Mouse (Mus musculus) ES-E14 (cell line): ENCODE measurements at regions not wholly inside any gene's neighbourhood (a gene's known extent, or its start where the extent isn't known, plus 50 kb on each side); places are given as distances from the start of the nearest gene placed in this dataset.

Source experiments
- DNase-seq: peaks from one replicate; pipeline ENCODE4 v3.0.0-alpha.2; 2013; ENCODE audit warnings: low read depth, low spot score
- H3K27ac ChIP-seq: 2 replicates; pipeline ENCODE4 v1.5.1; 2012; ENCODE audit warnings: low read depth, mild to moderate bottlenecking, low read length, moderate library complexity, mixed read lengths; ENCODE audit not compliant: poor library complexity, insufficient read depth, severe bottlenecking
- H3K36me3 ChIP-seq: 2 replicates; pipeline ENCODE4 v1.6.1; 2012; ENCODE audit warnings: mild to moderate bottlenecking, low read length, moderate library complexity, mixed read lengths; ENCODE audit not compliant: control insufficient read depth, poor library complexity, insufficient read depth, severe bottlenecking
- H3K4me1 ChIP-seq, 2 experiments: fragments of 150-350 bp in 1 of 2; sonication (generic) in 1 of 2; 2 replicates each; pipeline ENCODE4 v1.6.1; 2012; ENCODE audit warnings: low read length in 2 of 2, mild to moderate bottlenecking in 1 of 2, mixed read lengths in 1 of 2; ENCODE audit not compliant: control insufficient read depth in 2 of 2, insufficient read depth in 2 of 2, poor library complexity in 1 of 2
- H3K4me3 ChIP-seq, 2 experiments: fragments of 150-350 bp in 1 of 2; sonication (generic) in 1 of 2; 2 replicates each; pipeline ENCODE4 v1.5.1; 2012; ENCODE audit warnings: low read length in 2 of 2, low read depth in 1 of 2, mild to moderate bottlenecking in 1 of 2, mixed read lengths in 1 of 2; ENCODE audit not compliant: insufficient read depth in 1 of 2, poor library complexity in 1 of 2, severe bottlenecking in 1 of 2
- H3K9ac ChIP-seq: 2 replicates; pipeline ENCODE4 v1.6.1; 2012; ENCODE audit warnings: low read depth, mild to moderate bottlenecking, low read length, mixed read lengths; ENCODE audit not compliant: poor library complexity, insufficient read depth, severe bottlenecking
- H3K9me3 ChIP-seq: fragments of 150-350 bp; sonication (generic); 2 replicates; pipeline ENCODE4 v1.6.1; 2012; ENCODE audit warnings: low read depth, mild to moderate bottlenecking, low read length; ENCODE audit not compliant: control insufficient read depth, insufficient read depth
- CHD2 ChIP-seq: IDR thresholded peaks from 2 replicates; pipeline ENCODE4 v1.6.1; 2014; ENCODE audit warnings: mild to moderate bottlenecking, low read depth, low read length, inconsistent platforms
- HCFC1 ChIP-seq: IDR thresholded peaks from 2 replicates; pipeline ENCODE4 v1.6.1; 2012; ENCODE audit warnings: low read length, inconsistent platforms, borderline replicate concordance; ENCODE audit not compliant: insufficient read depth
- MAFK ChIP-seq: IDR thresholded peaks from 2 replicates; pipeline ENCODE4 v1.6.1; 2014; ENCODE audit warnings: mild to moderate bottlenecking, low read depth, low read length, inconsistent platforms; ENCODE audit not compliant: insufficient read depth
- ZC3H11A ChIP-seq: IDR thresholded peaks from 2 replicates; pipeline ENCODE4 v1.6.1; 2012; ENCODE audit warnings: low read depth, mild to moderate bottlenecking, inconsistent platforms, low read length, borderline replicate concordance
- ZNF384 ChIP-seq: IDR thresholded peaks from 2 replicates; pipeline ENCODE4 v1.6.1; 2012; ENCODE audit warnings: low read depth, low read length, inconsistent platforms
- in situ Hi-C, 2 experiments: fragments of 600-800 bp; cut with MboI; formaldehyde crosslinking; loops; one replicate each; pipeline ENCODE4 v1.15.1; 2025; ENCODE audit warnings: low sequenced_read_pairs in 2 of 2, inconsistent platforms in 1 of 2; ENCODE audit not compliant: unreplicated experiment in 2 of 2

- Histone ChIP-seq H3K27ac (no peak overlapping the region), H3K4me3 (no peak overlapping the region), H3K4me1 (no peaks in the 10 kb centered on the region), H3K36me3 (no peaks in the 10 kb centered on the region), H3K9ac (no peak overlapping the region), H3K9me3 (no peaks in the 10 kb centered on the region)
- no peak for TF ChIP-seq ZNF384
- no peak for TF ChIP-seq CHD2
- TF ChIP-seq ZC3H11A: no peak
- no peak for TF ChIP-seq HCFC1
- in situ Hi-C loops: no loop called here
- no peak for DNase-seq
These were observed 223.9 kb downstream of the Bcl11b start for GRCm38 (mm10) chr12:107779306-107780057.

- DNase-seq: no peak
- in situ Hi-C loops: no loop called here
- Histone ChIP-seq H3K27ac (no peak overlapping the region), H3K4me3 (no peak overlapping the region), H3K9me3 (no peaks in the 10 kb centered on the region), H3K36me3 (no peaks in the 10 kb centered on the region), H3K9ac (no peak overlapping the region), H3K4me1 (no peaks in the 10 kb centered on the region)
- TF ChIP-seq HCFC1: no peak
- TF ChIP-seq CHD2: no peak
- no peak for TF ChIP-seq ZC3H11A
- TF ChIP-seq ZNF384: no peak
- no peak for TF ChIP-seq MAFK
These were observed 221.3 kb downstream of the Bcl11b start for GRCm38 (mm10) chr12:107782147-107782546.

- Histone ChIP-seq H3K9ac (no peak overlapping the region), H3K4me1 (no peaks in the 10 kb centered on the region), H3K36me3 (no peaks in the 10 kb centered on the region), H3K27ac (no peak overlapping the region), H3K4me3 (no peak overlapping the region), H3K9me3 (no peaks in the 10 kb centered on the region)
- TF ChIP-seq ZNF384: no peak
- TF ChIP-seq MAFK: no peak
- no peak for TF ChIP-seq CHD2
- TF ChIP-seq ZC3H11A: no peak
- TF ChIP-seq HCFC1: no peak
- DNase-seq: no peak
- in situ Hi-C loops: no loop called here
These were observed 219.6 kb downstream of the Bcl11b start for GRCm38 (mm10) chr12:107783831-107784230.

GRCm38 (mm10) chr12:107789818-107790217 is 213.6 kb downstream of the Bcl11b start:
- no peak for DNase-seq
- H3K36me3 ChIP-seq: no peaks in the 10 kb centered on the region
- TF ChIP-seq ZC3H11A: no peak
- TF ChIP-seq MAFK: no peak
- no peak for TF ChIP-seq CHD2
- TF ChIP-seq ZNF384: no peak
- no peak for TF ChIP-seq HCFC1
- H3K9me3 ChIP-seq: no peaks in the 10 kb centered on the region
- H3K4me3 ChIP-seq: no peak overlapping the region
- no peaks in the 10 kb centered on the region for H3K4me1 ChIP-seq
- H3K27ac ChIP-seq: no peak overlapping the region
- no peak overlapping the region for H3K9ac ChIP-seq
- in situ Hi-C loops: no loop called here

GRCm38 (mm10) chr12:107800296-107800695 is 203.1 kb downstream of the Bcl11b start:
- Histone ChIP-seq H3K36me3 (no peaks in the 10 kb centered on the region), H3K4me3 (no peak overlapping the region), H3K9me3 (no peaks in the 10 kb centered on the region), H3K4me1 (no peaks in the 10 kb centered on the region), H3K9ac (no peak overlapping the region), H3K27ac (no peak overlapping the region)
- TF ChIP-seq HCFC1 (no peak), MAFK (no peak), ZNF384 (no peak), ZC3H11A (no peak), CHD2 (no peak)
- in situ Hi-C loops: no loop called here
- DNase-seq: no peak
